Mouse (Mus musculus) testis, adult 2 months (tissue): ENCODE measurements around the gene Lamtor1. TPM values are rescaled to one million over a fixed set of nuclear protein-coding genes. Genes with fewer than 3 reads are reported as not detected.
A peak's percentile ranks its signal among the peaks of the same experiment; 100 is the strongest.

ENCODE experiments used
- H3K27ac ChIP-seq: fragments of 200-500 bp; 2 replicates; pipeline ENCODE4 v1.5.1; 2012; ENCODE audit warnings: low read depth, low read length; ENCODE audit not compliant: control insufficient read depth, insufficient read depth
- H3K27me3 ChIP-seq: fragments of 200-500 bp; 2 replicates; pipeline ENCODE4 v1.6.1; 2012; ENCODE audit warnings: mild to moderate bottlenecking, low read length, moderate library complexity; ENCODE audit not compliant: control insufficient read depth, insufficient read depth
- H3K36me3 ChIP-seq: fragments of 200-500 bp; 2 replicates; pipeline ENCODE4 v1.6.1; 2012; ENCODE audit warnings: mild to moderate bottlenecking, low read length; ENCODE audit not compliant: control insufficient read depth, insufficient read depth
- H3K4me1 ChIP-seq: fragments of 200-500 bp; 2 replicates; pipeline ENCODE4 v1.6.1; 2012; ENCODE audit warnings: low read length; ENCODE audit not compliant: control insufficient read depth, insufficient read depth
- H3K4me3 ChIP-seq: fragments of 200-500 bp; 2 replicates; pipeline ENCODE4 v1.5.1; 2012; ENCODE audit warnings: low read depth, mild to moderate bottlenecking, low read length, moderate library complexity, mixed read lengths; ENCODE audit not compliant: control insufficient read depth
- CTCF ChIP-seq: fragments of 200-500 bp; IDR thresholded peaks from 2 replicates; pipeline ENCODE4 v1.5.1; 2012; ENCODE audit warnings: low read depth, mild to moderate bottlenecking, inconsistent platforms, low read length, moderate library complexity; ENCODE audit not compliant: control insufficient read depth, insufficient read depth, insufficient replicate concordance
- POLR2A ChIP-seq: fragments of 200-500 bp; IDR thresholded peaks from 2 replicates; pipeline ENCODE4 v1.6.1; 2012; ENCODE audit warnings: low read depth, mild to moderate bottlenecking, inconsistent platforms, low read length, moderate library complexity; ENCODE audit not compliant: control insufficient read depth
- polyA plus RNA-seq: library from polyadenylated mRNA; depleted of rRNA; stranded (reverse); fragments of >200 nt; gene quantifications from 2 replicates; pipeline ENCODE4 v1.2.3, GENCODE M21; 2012; rRNA removed

Gene Lamtor1
- 52.2 and 53.8 TPM in 2 replicates for polyA plus RNA-seq

DNA sequence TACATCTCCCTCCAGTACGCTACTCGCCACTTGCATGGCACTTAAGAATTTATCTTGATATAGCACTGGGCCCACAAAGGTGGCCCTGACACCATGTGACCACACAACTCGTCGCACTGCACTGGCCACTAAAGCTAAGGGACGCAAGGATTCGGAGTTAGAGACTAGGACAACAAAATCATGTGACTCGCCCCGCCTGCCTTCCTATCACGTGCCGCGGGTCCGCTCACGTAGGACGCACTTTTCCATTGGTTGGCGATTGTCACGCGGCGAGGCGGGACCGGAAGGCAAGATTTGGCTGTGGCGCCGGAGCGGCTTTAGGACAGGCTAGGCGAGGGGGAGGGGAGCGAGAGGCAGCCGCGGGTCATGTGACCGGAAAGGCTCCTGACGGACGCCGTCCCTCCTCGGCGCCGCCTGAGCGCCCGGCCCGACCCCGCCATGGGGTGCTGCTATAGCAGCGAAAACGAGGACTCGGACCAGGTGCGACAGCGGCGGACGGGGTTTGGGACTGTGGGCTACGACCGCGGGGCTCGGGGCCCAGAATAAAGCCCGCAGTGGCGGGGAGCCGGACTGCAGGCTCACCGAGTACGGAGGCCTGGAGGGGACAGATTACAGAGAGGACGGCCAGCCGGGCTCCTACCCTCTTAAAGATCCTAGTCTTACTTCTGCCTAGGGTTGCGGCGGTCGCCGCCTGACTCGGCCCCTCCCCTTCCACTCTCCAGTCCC, at the start of gene Lamtor1:
Gene Lamtor1 (plus strand): TSS at position 344 of the 726 bp plus-strand sequence.
- Histone ChIP-seq H3K36me3 (no peaks in the 10 kb centered on the region; the same call in 1 of the 2 replicates), H3K27ac (peak within 1 kb of the TSS; percentile 98), H3K4me3 (peak within 1 kb of the TSS; percentile 100), H3K27me3 (no peaks in the 10 kb centered on the region), H3K4me1 (no peaks in the 10 kb centered on the region)
- peak; percentile 85 for TF ChIP-seq POLR2A
- TF ChIP-seq CTCF, result no peak

DNA sequence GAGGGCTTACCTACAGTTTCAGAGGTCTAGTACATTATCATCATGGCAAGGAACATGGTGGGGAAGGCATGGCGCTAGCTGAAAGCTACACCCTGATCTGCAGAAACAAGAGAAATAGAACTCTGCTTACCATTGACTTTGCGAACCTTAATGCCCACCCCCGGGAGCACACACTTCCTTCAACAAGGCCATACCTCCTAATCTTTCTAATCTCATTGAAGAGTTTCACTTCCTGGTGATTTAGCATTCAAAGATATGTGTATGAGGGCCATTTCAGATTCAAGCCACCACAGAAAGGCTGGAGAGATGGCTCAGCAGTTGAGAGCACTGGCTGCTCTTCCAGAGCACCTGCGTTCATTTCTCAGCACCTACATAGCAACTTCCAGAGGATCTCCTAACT, 48.6 kb upstream of the Lamtor1 start, which contains the start of gene Folr2:
Gene Folr2 (minus strand): TSS at position 101 of the 400 bp plus-strand sequence.
- no peaks in the 10 kb centered on the region for H3K27me3 ChIP-seq
- H3K27ac ChIP-seq, result no peak within 1 kb of the TSS
- H3K4me1 ChIP-seq, result peaks cover 4% of the 10 kb centered on the region; the same call in 1 of the 2 replicates
- H3K36me3 ChIP-seq, result no peaks in the 10 kb centered on the region
- TF ChIP-seq CTCF, result no peak
- no peak within 1 kb of the TSS for H3K4me3 ChIP-seq

DNA sequence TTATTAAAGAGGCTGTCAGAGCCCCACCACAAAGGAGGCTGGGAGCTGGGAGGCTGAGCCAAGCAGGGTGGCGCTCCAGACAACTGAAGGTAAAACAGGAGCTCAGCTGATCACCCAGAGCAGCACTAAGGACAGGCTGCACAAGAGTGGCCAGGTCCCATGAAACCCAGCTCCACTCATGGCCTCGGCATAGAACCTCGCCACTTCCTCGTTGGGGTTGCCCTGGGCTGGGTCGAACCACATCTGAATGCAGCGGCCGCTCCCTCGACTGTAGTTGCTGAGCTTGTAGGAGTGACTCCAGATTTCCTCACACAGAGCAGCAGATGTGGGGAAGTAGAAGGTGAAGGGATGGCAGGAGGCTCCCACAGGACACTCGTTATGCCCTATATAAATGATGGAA, 47.3 kb upstream of the Lamtor1 start:
- TF ChIP-seq POLR2A (no peak), CTCF (no peak)

DNA sequence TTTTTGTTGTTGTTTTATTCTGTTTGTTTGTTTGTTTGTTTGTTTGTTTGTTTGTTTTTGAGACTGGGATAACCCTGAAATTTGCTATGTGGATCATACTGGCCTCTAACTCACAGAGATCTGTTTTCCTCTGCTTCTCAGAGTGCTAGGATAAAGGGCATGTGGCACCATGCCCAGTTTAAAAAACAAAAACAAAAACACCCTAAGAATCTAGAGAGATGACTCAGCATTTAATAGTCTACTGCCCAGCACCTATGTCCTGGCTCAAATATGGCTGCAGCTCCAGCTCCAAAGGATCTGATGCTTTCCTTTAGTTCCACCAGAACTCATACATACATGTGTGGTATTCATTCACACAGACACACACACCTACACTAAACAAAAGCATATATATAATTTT, 44.7 kb upstream of the Lamtor1 start:
- H3K4me3 ChIP-seq, result no peak overlapping the region
- H3K27me3 ChIP-seq, result no peaks in the 10 kb centered on the region
- H3K27ac ChIP-seq, result no peak overlapping the region
- no peak for TF ChIP-seq POLR2A
- no peak for TF ChIP-seq CTCF
- peaks cover 4% of the 10 kb centered on the region; the same call in 1 of the 2 replicates for H3K4me1 ChIP-seq
- no peaks in the 10 kb centered on the region for H3K36me3 ChIP-seq

More for the DNA sequence above, 47.3 kb upstream of the Lamtor1 start:
- H3K4me3 ChIP-seq, result no peak overlapping the region
- no peaks in the 10 kb centered on the region for H3K36me3 ChIP-seq
- peaks cover 4% of the 10 kb centered on the region; the same call in 1 of the 2 replicates for H3K4me1 ChIP-seq
- no peak overlapping the region for H3K27ac ChIP-seq
- no peaks in the 10 kb centered on the region for H3K27me3 ChIP-seq

DNA sequence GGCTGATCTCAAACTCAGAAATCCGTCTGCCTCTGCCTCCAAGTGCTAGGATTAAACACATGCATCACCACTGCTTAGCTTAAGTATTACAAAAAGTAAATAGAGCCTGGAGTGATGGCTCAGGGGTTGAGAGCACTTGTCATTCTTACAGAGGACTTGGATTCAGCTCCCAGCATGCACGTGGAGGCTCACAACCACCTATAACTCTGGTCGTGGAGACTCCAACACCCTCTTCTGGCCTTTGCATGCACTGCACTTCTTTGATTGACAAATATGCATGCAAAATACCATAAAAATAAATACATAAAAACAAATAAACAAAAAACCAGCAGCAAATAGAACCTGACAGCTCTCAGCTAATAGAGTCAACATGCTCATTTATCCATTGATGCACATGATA, 43.4 kb upstream of the Lamtor1 start:
- peaks cover 6% of the 10 kb centered on the region; the same call in 1 of the 2 replicates for H3K4me1 ChIP-seq
- no peaks in the 10 kb centered on the region for H3K36me3 ChIP-seq
- no peak overlapping the region for H3K4me3 ChIP-seq
- H3K27ac ChIP-seq, result no peak overlapping the region
- TF ChIP-seq POLR2A (no peak), CTCF (no peak)
- H3K27me3 ChIP-seq, result no peaks in the 10 kb centered on the region

DNA sequence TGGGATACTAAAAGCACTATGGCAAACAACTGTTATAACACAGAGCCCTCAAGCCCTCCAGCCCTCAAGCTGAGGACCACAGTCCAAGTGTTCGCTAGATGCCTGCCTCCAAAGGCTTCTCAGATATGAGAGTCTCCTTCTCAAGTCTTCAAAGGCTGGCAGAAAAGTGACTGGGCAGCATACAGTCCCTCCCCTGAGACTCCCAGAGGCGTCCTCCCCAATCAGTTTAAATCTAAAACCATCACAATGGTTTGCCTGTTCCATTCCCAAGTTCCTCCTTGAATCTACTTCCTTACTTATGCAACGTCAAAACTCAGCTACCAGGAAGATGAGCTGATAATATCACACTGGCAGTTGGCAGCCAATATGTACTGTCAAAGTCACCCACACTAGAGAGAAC, 42.3 kb upstream of the Lamtor1 start, which contains the start of gene Anapc15:
Gene Anapc15 (plus strand): TSS at position 301 of the 400 bp plus-strand sequence.
- H3K36me3 ChIP-seq, result no peaks in the 10 kb centered on the region
- no peak within 1 kb of the TSS for H3K27ac ChIP-seq
- H3K4me3 ChIP-seq, result no peak within 1 kb of the TSS
- TF ChIP-seq CTCF (no peak), POLR2A (no peak)
- peaks cover 4% of the 10 kb centered on the region; the same call in 1 of the 2 replicates for H3K4me1 ChIP-seq
- H3K27me3 ChIP-seq, result no peaks in the 10 kb centered on the region

DNA sequence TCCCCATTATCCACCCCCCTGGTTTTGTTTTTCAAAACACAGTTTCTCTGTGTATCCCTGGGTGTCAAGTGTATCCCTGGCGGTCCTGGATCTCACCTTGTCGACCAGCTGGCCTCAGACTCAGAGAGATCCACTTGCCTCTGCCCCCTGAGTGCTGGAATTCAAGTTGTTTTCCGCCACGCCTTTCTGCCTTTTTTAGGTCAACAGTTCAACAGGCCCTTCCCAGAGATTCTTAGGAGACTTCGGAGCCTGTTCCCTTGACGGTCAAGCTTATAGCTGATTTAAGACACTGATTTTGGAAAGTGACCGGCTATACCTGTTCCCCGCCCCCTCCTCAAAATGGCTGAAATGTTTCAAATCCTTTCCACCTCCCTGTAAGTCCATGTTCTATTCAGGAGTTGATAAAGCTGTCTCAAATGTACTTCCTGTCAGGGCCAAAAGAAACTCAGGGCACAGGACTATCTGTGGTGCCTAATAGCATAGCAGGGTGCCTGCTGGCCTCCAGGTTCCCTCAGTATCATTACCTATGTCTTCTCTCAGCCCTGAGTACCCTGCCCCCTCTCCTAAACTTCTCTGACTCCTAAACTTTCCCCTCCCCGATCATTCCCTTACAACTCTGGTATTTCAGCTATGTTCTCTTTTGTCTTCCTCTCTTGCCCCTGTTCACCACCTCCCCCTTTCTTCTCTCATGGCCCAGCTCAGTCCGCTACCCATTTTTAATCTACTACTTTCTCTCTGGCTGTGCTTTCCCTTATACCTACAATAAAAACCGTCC, 39.0 kb upstream of the Lamtor1 start:
- no peaks in the 10 kb centered on the region for H3K27me3 ChIP-seq
- H3K4me1 ChIP-seq, result peaks cover 2% of the 10 kb centered on the region; the same call in 1 of the 2 replicates
- H3K27ac ChIP-seq, result peak overlapping the region; percentile 78
- H3K4me3 ChIP-seq, result no peak overlapping the region
- H3K36me3 ChIP-seq, result no peaks in the 10 kb centered on the region
- TF ChIP-seq CTCF, result no peak
- no peak for TF ChIP-seq POLR2A
